Mouse (Mus musculus) forebrain, postnatal 0 days (tissue): ENCODE data around the gene Zfp592. TPM values are rescaled to one million over a fixed set of nuclear protein-coding genes. Genes with fewer than 3 reads are reported as not detected.
"Not testable (repeated sequence)": the region's sequence is repeated elsewhere in the genome, so short reads cannot be mapped to it uniquely, and the experiment has no call there.

Experiments
- ATAC-seq: fragments of 200-750 bp; cut with Nextera tagmentation; 2 replicates; pipeline ENCODE4 v1.8.0; 2017; ENCODE audit warnings: mild to moderate bottlenecking, moderate library complexity
- DNase-seq: peaks from one replicate; pipeline ENCODE4 v3.0.0-alpha.2; 2015
- H3K27ac ChIP-seq: fragments of 300-500 bp; sonication (generic); 2 replicates; pipeline ENCODE4 v1.5.1; 2014; ENCODE audit warnings: low read depth, mild to moderate bottlenecking, antibody characterized with exemption, low read length, moderate library complexity, mixed read lengths
- H3K27me3 ChIP-seq: fragments of 300-500 bp; sonication (generic); 2 replicates; pipeline ENCODE4 v1.6.1; 2014; ENCODE audit warnings: mild to moderate bottlenecking, low read length, mixed read lengths; ENCODE audit not compliant: insufficient read depth
- H3K36me3 ChIP-seq: fragments of 300-500 bp; sonication (generic); 2 replicates; pipeline ENCODE4 v1.6.1; 2014; ENCODE audit warnings: mild to moderate bottlenecking, moderate library complexity; ENCODE audit not compliant: insufficient read depth
- H3K4me1 ChIP-seq: fragments of 300-500 bp; sonication (generic); 2 replicates; pipeline ENCODE4 v1.6.1; 2014; ENCODE audit warnings: antibody characterized with exemption; ENCODE audit not compliant: insufficient read depth
- H3K4me2 ChIP-seq: fragments of 300-500 bp; sonication (generic); 2 replicates; pipeline ENCODE4 v1.6.1; 2014; ENCODE audit warnings: low read depth, mild to moderate bottlenecking, moderate library complexity
- H3K4me3 ChIP-seq: fragments of 300-500 bp; sonication (generic); 2 replicates; pipeline ENCODE4 v1.5.1; 2014; ENCODE audit warnings: low read depth, low read length, mixed read lengths
- H3K9ac ChIP-seq: fragments of 300-500 bp; sonication (generic); 2 replicates; pipeline ENCODE4 v1.6.1; 2014; ENCODE audit warnings: mild to moderate bottlenecking
- H3K9me3 ChIP-seq: fragments of 300-500 bp; sonication (generic); 2 replicates; pipeline ENCODE4 v1.6.1; 2016; ENCODE audit warnings: low read length
- CTCF ChIP-seq: sonication (generic); IDR thresholded peaks from 2 replicates; pipeline ENCODE4 v1.5.1; 2016; ENCODE audit warnings: antibody characterized with exemption, control low read depth, low read depth
- WGBS: fragments of 180-500 bp; shearing (Covaris S2); extraction: QIAGEN DNeasy Blood & Tissue Kit; methylation state at CpG from one replicate; pipeline ENCODE4 v1.1.7; 2014; 5-methylcytosine and 5-hydroxymethylcytosine counted together
- polyA plus RNA-seq: library from polyadenylated mRNA; unstranded; fragments of >200 nt; fragmentation: Nextera tagmentation; extraction: Ambion mirVana; gene quantifications from 2 replicates; pipeline ENCODE4 v1.2.1, GENCODE M21; 2015
- total RNA-seq: library from RNA; depleted of rRNA; stranded (reverse); fragments of >200 nt; gene quantifications from 2 replicates; pipeline ENCODE4 v1.2.3, GENCODE M21; 2014

The Zfp592 gene
- total and polyA plus RNA-seq, 2 experiments from 2014 or later = 5.2 to 22.1 TPM

GRCm38 (mm10) chr7:80962799-80963198, 30.7 kb upstream of the Zfp592 start:
- no peak for TF ChIP-seq CTCF
- 28% methylated on average over 6 of the region's 6 CpGs for WGBS
- Histone ChIP-seq H3K9me3 (no peaks in the 10 kb centered on the region), H3K27me3 (no peaks in the 10 kb centered on the region), H3K4me3 (no peak overlapping the region), H3K36me3 (no peaks in the 10 kb centered on the region), H3K9ac (no peak overlapping the region), H3K4me2 (no peak overlapping the region), H3K27ac (no peak overlapping the region), H3K4me1 (no peaks in the 10 kb centered on the region)
- DNase-seq (no peak), ATAC-seq (no peak)

- Histone ChIP-seq H3K4me1 (no peaks in the 10 kb centered on the region), H3K27me3 (no peaks in the 10 kb centered on the region; the same call in 1 of the 2 replicates), H3K36me3 (no peaks in the 10 kb centered on the region), H3K27ac (no peak overlapping the region), H3K9me3 (no peaks in the 10 kb centered on the region), H3K4me2 (no peak overlapping the region), H3K9ac (no peak overlapping the region), H3K4me3 (no peak overlapping the region)
- DNase-seq (no peak), ATAC-seq (no peak)
- no peak for TF ChIP-seq CTCF
- 65% methylated on average over 3 of the region's 3 CpGs for WGBS
Measured at GRCm38 (mm10) chr7:80970913-80971312, 22.6 kb upstream of the Zfp592 start.

GRCm38 (mm10) chr7:80971419-80971818, 22.1 kb upstream of the Zfp592 start:
- H3K27ac ChIP-seq = no peak overlapping the region
- no peak for ATAC-seq
- DNase-seq = no peak
- TF ChIP-seq CTCF = no peak
- WGBS = 57% methylated on average over 2 of the region's 2 CpGs
- H3K4me1 ChIP-seq = no peaks in the 10 kb centered on the region
- no peak overlapping the region for H3K9ac ChIP-seq
- no peaks in the 10 kb centered on the region for H3K36me3 ChIP-seq
- no peak overlapping the region for H3K4me2 ChIP-seq
- H3K4me3 ChIP-seq = no peak overlapping the region
- H3K9me3 ChIP-seq = no peaks in the 10 kb centered on the region
- H3K27me3 ChIP-seq = no peaks in the 10 kb centered on the region; the same call in 1 of the 2 replicates

- no peak overlapping the region for H3K4me3 ChIP-seq
- no peaks in the 10 kb centered on the region; the same call in 1 of the 2 replicates for H3K27me3 ChIP-seq
- H3K9me3 ChIP-seq = no peaks in the 10 kb centered on the region
- 85% methylated on average over 5 of the region's 5 CpGs for WGBS
- no peak for ATAC-seq
- no peak overlapping the region for H3K4me2 ChIP-seq
- DNase-seq = no peak
- H3K27ac ChIP-seq = no peak overlapping the region
- H3K36me3 ChIP-seq = no peaks in the 10 kb centered on the region
- H3K4me1 ChIP-seq = no peaks in the 10 kb centered on the region
- no peak for TF ChIP-seq CTCF
- H3K9ac ChIP-seq = no peak overlapping the region
Measured at GRCm38 (mm10) chr7:80972082-80972481, 21.4 kb upstream of the Zfp592 start.

GRCm38 (mm10) chr7:80972920-80973637, 20.4 kb upstream of the Zfp592 start:
- H3K9ac ChIP-seq, DNase-seq, H3K4me3 ChIP-seq, H3K4me1 ChIP-seq, ATAC-seq, H3K27ac ChIP-seq, H3K27me3 ChIP-seq, H3K36me3 ChIP-seq, H3K9me3 ChIP-seq, H3K4me2 ChIP-seq: not testable (repeated sequence)
- WGBS = 88% methylated on average over 4 of the region's 4 CpGs

GRCm38 (mm10) chr7:80973638-80974015, 19.9 kb upstream of the Zfp592 start:
- H3K27ac ChIP-seq, H3K9me3 ChIP-seq, H3K4me1 ChIP-seq, H3K27me3 ChIP-seq, H3K9ac ChIP-seq, H3K4me3 ChIP-seq, H3K4me2 ChIP-seq, DNase-seq, H3K36me3 ChIP-seq, ATAC-seq: not testable (repeated sequence)
- 60% methylated on average over 3 of the region's 3 CpGs for WGBS

GRCm38 (mm10) chr7:80980566-80980965, 12.9 kb upstream of the Zfp592 start:
- no peak overlapping the region for H3K4me2 ChIP-seq
- H3K4me3 ChIP-seq = no peak overlapping the region
- 86% methylated on average over 11 of the region's 11 CpGs for WGBS
- no peaks in the 10 kb centered on the region for H3K9me3 ChIP-seq
- no peak for ATAC-seq
- no peaks in the 10 kb centered on the region for H3K36me3 ChIP-seq
- no peaks in the 10 kb centered on the region for H3K27me3 ChIP-seq
- no peak for DNase-seq
- no peaks in the 10 kb centered on the region for H3K4me1 ChIP-seq
- H3K9ac ChIP-seq = no peak overlapping the region
- no peak for TF ChIP-seq CTCF
- no peak overlapping the region for H3K27ac ChIP-seq
